Mouse (Mus musculus) midbrain, postnatal 0 days (tissue): ENCODE measurements at regions not wholly inside any gene's neighbourhood (a gene's known extent, or its start where the extent isn't known, plus 50 kb on each side); places are given as distances from the start of the nearest gene placed in this dataset.

Source experiments
- ATAC-seq: fragments of 200-750 bp; cut with Nextera tagmentation; 2 replicates; pipeline ENCODE4 v1.8.0; 2017; ENCODE audit warnings: moderate number of reproducible peaks, mild to moderate bottlenecking, moderate TSS enrichment, moderate library complexity; ENCODE audit not compliant: low FRiP score
- DNase-seq: peaks from one replicate; pipeline ENCODE4 v3.0.0-alpha.2; 2015; ENCODE audit warnings: low spot score
- H3K27ac ChIP-seq: fragments of 300-500 bp; sonication (generic); 2 replicates; pipeline ENCODE4 v1.5.1; 2014; ENCODE audit warnings: low read depth, mild to moderate bottlenecking, low read length, mixed read lengths
- H3K27me3 ChIP-seq: fragments of 300-500 bp; sonication (generic); 2 replicates; pipeline ENCODE4 v1.6.1; 2014; ENCODE audit warnings: low read length, control low read depth, mixed read lengths; ENCODE audit not compliant: insufficient read depth
- H3K36me3 ChIP-seq: fragments of 300-500 bp; sonication (generic); 2 replicates; pipeline ENCODE4 v1.6.1; 2014; ENCODE audit warnings: low read length, control low read depth, mixed read lengths; ENCODE audit not compliant: insufficient read depth
- H3K4me1 ChIP-seq: fragments of 300-500 bp; sonication (generic); 2 replicates; pipeline ENCODE4 v1.6.1; 2014; ENCODE audit warnings: mild to moderate bottlenecking, control low read depth, antibody characterized with exemption, low read length, mixed read lengths; ENCODE audit not compliant: insufficient read depth
- H3K4me2 ChIP-seq: fragments of 300-500 bp; sonication (generic); 2 replicates; pipeline ENCODE4 v1.6.1; 2014; ENCODE audit warnings: low read depth, mild to moderate bottlenecking, low read length, mixed read lengths; ENCODE audit not compliant: poor library complexity, severe bottlenecking
- H3K4me3 ChIP-seq: fragments of 300-500 bp; sonication (generic); 2 replicates; pipeline ENCODE4 v1.5.1; 2014; ENCODE audit warnings: low read depth, mild to moderate bottlenecking, low read length, moderate library complexity
- H3K9ac ChIP-seq: fragments of 300-500 bp; sonication (generic); replicated peaks from 2 replicates; pipeline ENCODE4 v1.6.1; 2014; ENCODE audit warnings: mild to moderate bottlenecking, low read length, moderate library complexity, mixed read lengths; ENCODE audit not compliant: poor library complexity, severe bottlenecking
- H3K9me3 ChIP-seq: fragments of 300-500 bp; sonication (generic); 2 replicates; pipeline ENCODE4 v1.6.1; 2016; ENCODE audit warnings: low read length, control low read depth
- CTCF ChIP-seq: IDR thresholded peaks from 2 replicates; pipeline ENCODE4 v1.5.1; 2016; ENCODE audit warnings: antibody characterized with exemption, mild to moderate bottlenecking
- WGBS: fragments of 180-500 bp; shearing (Covaris S2); extraction: QIAGEN DNeasy Blood & Tissue Kit; methylation state at CpG from one replicate; pipeline ENCODE4 v1.1.7; 2014; 5-methylcytosine and 5-hydroxymethylcytosine counted together

DNA sequence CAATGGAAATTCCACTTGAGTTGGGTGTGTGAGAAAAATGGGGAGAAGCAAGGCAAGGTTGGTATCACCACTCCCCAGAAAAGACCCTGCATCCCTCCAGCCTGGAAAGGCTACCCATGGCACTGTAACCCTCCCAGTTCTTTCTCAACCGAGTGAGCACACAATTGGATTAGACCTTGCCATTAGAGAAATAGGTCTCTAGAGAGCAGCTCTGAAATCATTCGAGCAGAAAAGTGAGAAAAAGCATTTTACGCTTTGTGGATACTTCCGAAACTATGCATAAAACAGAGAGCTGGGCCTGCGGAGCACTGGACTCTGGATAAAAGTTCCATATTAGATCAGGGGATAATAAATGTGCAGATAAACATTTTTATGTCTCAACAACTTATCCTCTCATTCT is 264.6 kb upstream of the Map3k7 start:
- no peaks in the 10 kb centered on the region for H3K27me3 ChIP-seq
- H3K36me3 ChIP-seq = no peaks in the 10 kb centered on the region
- H3K27ac ChIP-seq = no peak overlapping the region
- ATAC-seq = no peak
- no peak for TF ChIP-seq CTCF
- H3K9ac ChIP-seq = no peak overlapping the region
- H3K9me3 ChIP-seq = no peaks in the 10 kb centered on the region
- no peak overlapping the region for H3K4me2 ChIP-seq
- DNase-seq = peak; percentile 36
- H3K4me3 ChIP-seq = no peak overlapping the region
- H3K4me1 ChIP-seq = no peaks in the 10 kb centered on the region
- WGBS = 57% methylated on average over 5 of the region's 5 CpGs

DNA sequence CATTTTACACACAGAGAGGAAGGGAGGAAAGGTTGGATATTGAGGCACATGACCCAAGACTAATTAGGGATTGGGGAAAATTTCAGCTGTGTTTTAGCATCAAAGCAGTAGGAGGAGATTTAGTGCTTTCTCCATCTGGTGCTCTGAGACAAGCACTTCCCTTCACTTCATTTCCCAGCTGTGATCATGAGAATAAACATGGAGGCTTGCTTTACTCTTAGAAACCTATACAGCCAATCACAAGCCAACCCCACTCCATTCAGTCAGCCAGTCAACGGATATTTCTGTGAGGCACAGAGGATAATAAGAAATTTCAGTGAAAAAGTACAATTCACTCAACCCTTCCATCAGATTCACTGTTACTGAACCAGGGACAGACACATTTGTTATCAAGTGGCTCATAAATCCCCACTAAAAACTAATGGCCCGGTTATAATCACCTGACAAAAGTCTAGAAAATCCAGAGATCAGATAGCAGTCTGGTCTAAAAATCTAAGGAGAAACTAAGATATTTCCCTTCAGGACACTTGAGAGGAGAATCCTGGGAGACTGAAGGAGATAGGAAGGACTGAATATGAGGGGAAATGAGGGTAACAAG is 249.7 kb upstream of the Map3k7 start:
- no peak for ATAC-seq
- Histone ChIP-seq H3K4me3 (no peak overlapping the region), H3K27ac (no peak overlapping the region), H3K27me3 (no peaks in the 10 kb centered on the region), H3K9me3 (no peaks in the 10 kb centered on the region), H3K4me1 (no peaks in the 10 kb centered on the region), H3K9ac (no peak overlapping the region), H3K4me2 (no peak overlapping the region), H3K36me3 (no peaks in the 10 kb centered on the region)
- TF ChIP-seq CTCF = no peak
- DNase-seq = no peak
- WGBS = 88% methylated on average over 2 of the region's 2 CpGs

DNA sequence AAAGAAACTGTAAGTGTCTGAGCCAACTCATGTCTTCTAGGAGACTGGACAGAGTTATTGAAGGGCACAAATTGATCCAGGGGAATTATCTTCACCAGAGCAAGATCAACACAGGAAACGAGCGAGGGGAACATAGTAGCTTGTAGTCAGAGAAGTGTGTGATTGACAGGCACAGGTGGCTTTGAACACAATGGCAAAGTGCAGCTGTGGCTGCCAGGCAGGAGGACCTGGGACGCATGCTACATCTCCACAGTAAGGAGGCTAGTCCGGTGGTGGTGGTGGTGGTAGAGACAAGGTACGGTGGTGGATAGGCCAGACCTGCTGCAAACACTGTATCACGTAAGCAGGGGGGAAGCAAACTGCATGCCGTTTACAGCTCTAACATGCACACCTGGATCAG is 240.4 kb upstream of the Map3k7 start:
- Histone ChIP-seq H3K4me3 (no peak overlapping the region), H3K36me3 (no peaks in the 10 kb centered on the region), H3K4me2 (no peak overlapping the region), H3K9me3 (no peaks in the 10 kb centered on the region), H3K27me3 (no peaks in the 10 kb centered on the region), H3K27ac (no peak overlapping the region), H3K4me1 (no peaks in the 10 kb centered on the region), H3K9ac (no peak overlapping the region)
- ATAC-seq = no peak
- TF ChIP-seq CTCF = no peak
- DNase-seq = no peak
- WGBS = 75% methylated on average over 7 of the region's 7 CpGs

DNA sequence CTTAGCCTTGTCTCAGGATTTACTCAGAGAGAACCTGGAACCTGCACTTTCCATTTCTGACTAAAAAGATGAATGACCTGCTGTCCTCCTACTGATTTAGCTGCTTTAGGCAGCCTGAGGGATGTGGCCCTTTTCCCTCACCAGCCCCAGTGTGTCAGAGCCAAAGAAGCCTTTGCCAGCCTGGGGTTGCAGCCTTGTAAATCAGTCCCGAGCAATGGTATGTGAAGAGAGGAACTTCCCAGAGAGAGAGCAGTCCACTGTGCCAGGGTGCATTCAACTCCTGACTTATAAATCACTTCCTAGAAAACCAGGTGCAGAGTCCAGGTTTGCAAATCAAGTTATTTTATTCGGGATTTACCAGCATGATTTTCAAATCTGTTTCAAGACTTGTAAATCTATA is 239.5 kb upstream of the Map3k7 start:
- TF ChIP-seq CTCF = no peak
- Histone ChIP-seq H3K4me1 (no peaks in the 10 kb centered on the region), H3K27me3 (no peaks in the 10 kb centered on the region), H3K9ac (no peak overlapping the region), H3K27ac (no peak overlapping the region), H3K9me3 (no peaks in the 10 kb centered on the region), H3K36me3 (no peaks in the 10 kb centered on the region), H3K4me3 (no peak overlapping the region), H3K4me2 (no peak overlapping the region)
- 70% methylated on average over 2 of the region's 2 CpGs for WGBS
- ATAC-seq (no peak), DNase-seq (no peak)

DNA sequence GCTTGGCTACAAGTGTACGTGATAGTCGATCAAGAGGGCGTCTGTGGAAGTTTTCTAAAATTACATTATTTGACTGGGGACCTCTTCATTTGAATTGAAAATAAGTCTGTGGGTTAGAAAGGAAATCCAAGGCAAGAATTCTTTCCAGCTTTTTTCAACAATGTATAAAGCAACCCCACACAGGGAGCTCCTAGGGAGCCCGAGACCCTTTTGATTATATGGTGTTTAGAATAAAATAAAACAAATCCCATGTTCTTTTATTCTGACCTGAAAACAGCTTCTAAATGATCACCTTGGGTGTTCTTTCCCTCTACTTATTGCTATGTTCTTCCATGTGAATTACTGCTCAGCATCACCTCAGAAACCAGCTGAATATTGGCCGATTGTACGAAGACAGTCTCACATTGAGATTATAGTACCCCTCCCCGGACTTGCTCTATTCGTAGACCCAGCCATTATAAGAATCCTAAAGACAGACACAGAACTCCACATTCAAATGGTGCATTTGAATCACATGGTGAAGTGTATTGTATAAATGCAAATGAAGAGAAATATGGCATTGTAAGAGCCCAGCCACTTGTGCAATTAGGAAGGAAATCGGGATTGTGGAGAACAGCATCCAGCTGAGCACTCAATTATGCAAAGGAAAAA is 236.3 kb upstream of the Map3k7 start:
- ATAC-seq (no peak), DNase-seq (peak; percentile 3)
- no peaks in the 10 kb centered on the region for H3K4me1 ChIP-seq
- no peak for TF ChIP-seq CTCF
- no peak overlapping the region for H3K27ac ChIP-seq
- no peak overlapping the region for H3K9ac ChIP-seq
- no peaks in the 10 kb centered on the region for H3K9me3 ChIP-seq
- no peak overlapping the region for H3K4me3 ChIP-seq
- H3K27me3 ChIP-seq = no peaks in the 10 kb centered on the region
- no peaks in the 10 kb centered on the region for H3K36me3 ChIP-seq
- 47% methylated on average over 9 of the region's 9 CpGs for WGBS
- no peak overlapping the region for H3K4me2 ChIP-seq

DNA sequence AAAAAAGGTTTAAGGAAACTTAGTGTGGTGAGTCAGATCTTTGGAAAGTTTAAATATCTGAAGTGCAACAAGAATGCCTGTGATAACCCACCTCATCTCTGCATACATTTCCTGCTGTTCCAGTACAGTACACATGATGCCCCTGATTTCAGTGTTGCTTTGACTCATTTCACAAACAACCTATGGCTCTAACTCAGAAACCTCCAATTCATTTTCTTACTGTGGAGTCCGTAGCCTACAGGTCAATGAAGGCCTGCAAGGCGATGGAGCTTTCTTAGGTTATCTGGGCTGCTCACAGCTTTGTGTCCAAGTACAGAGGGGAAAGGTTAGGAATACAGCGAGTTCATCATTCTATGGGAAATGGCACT is 235.8 kb upstream of the Map3k7 start:
- DNase-seq (no peak), ATAC-seq (no peak)
- Histone ChIP-seq H3K27ac (no peak overlapping the region), H3K27me3 (no peaks in the 10 kb centered on the region), H3K4me1 (no peaks in the 10 kb centered on the region), H3K9me3 (no peaks in the 10 kb centered on the region), H3K36me3 (no peaks in the 10 kb centered on the region), H3K9ac (no peak overlapping the region), H3K4me2 (no peak overlapping the region), H3K4me3 (no peak overlapping the region)
- no peak for TF ChIP-seq CTCF
- 88% methylated on average over 3 of the region's 3 CpGs for WGBS
